In the genomic region with DNA sequence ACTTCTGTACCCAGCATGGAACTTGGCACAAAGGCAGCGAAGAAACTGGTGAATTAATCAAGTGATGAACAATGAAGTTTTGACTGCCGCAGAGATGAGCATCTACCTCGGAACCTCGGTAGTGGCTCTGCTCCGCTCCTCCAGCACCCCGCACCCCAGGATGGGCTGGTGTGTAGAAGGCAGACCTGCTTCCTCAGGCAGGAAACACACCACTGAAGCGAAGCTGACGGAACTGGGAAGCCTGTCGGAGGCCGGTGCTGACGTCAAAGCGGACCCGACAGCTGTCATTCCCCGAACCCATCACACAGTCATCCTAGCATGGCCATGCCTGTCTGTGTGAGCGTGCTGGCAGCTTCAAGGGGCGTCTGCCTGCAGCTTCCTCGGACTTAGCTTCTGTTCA, we compare ENCODE assay signal across 12 mouse cellular contexts.
A peak's percentile ranks its signal among the peaks of the same experiment; 100 is the strongest.
DNase-seq lines count a peak whose midpoint lies in the region; ATAC-seq lines count a peak whose summit lies in the region.
"Had no signal": no experiment of that assay in that cellular context is flagged by ENCODE, and none has a peak within 500 bp of the region (broad histone marks: within the 10 kb centered on the region; RNA-seq: fewer than 3 reads in every experiment).

No protein-coding gene starts in this region.

- intact Hi-C loops in heart, postnatal 14 days (cut with DNase I), result no loop called here
- intact Hi-C loops in left cerebral cortex, postnatal 4 days (cut with DNase I), result no loop called here

- peaks cover 91% of the 10 kb centered on the region for H3K4me1 ChIP-seq in heart, embryonic 13.5 days
- H3K4me1 ChIP-seq in intestine, embryonic 16.5 days (ENCODE audit: control insufficient read depth, insufficient read depth, low read length), result peaks cover 31% of the 10 kb centered on the region
- peaks cover 35% of the 10 kb centered on the region for H3K4me1 ChIP-seq in stomach, embryonic 15.5 days
- H3K4me1 ChIP-seq: liver, embryonic 12.5 days had no signal

- H3K27me3 ChIP-seq in heart, embryonic 13.5 days (replicated peaks), result no peaks in the 10 kb centered on the region
- H3K27me3 ChIP-seq in intestine, embryonic 16.5 days (replicated peaks; ENCODE audit: control insufficient read depth, insufficient read depth, low read length), result no peaks in the 10 kb centered on the region
- no peaks in the 10 kb centered on the region for H3K27me3 ChIP-seq in stomach, embryonic 15.5 days (replicated peaks)
- H3K27me3 ChIP-seq: liver, embryonic 12.5 days; Patski had no signal

- H3K36me3 ChIP-seq in heart, embryonic 13.5 days, result no peaks in the 10 kb centered on the region
- no peaks in the 10 kb centered on the region for H3K36me3 ChIP-seq in intestine, embryonic 16.5 days (ENCODE audit: control insufficient read depth, insufficient read depth, low read length)
- no peaks in the 10 kb centered on the region for H3K36me3 ChIP-seq in stomach, embryonic 15.5 days
- H3K36me3 ChIP-seq: liver, embryonic 12.5 days had no signal

- H3K9ac ChIP-seq in heart, embryonic 13.5 days, result peak overlapping the region; percentile 38; the same call in 1 of the 2 replicates
- no peak overlapping the region for H3K9ac ChIP-seq in intestine, embryonic 16.5 days (ENCODE audit: low read depth, low read length)
- H3K9ac ChIP-seq in stomach, embryonic 15.5 days, result no peak overlapping the region
- H3K9ac ChIP-seq: liver, embryonic 12.5 days had no signal

- no peak overlapping the region for H3K4me3 ChIP-seq in heart, embryonic 13.5 days
- no peak overlapping the region for H3K4me3 ChIP-seq in intestine, embryonic 16.5 days (ENCODE audit: low read length)
- no peak overlapping the region for H3K4me3 ChIP-seq in stomach, embryonic 15.5 days (replicated peaks)
- H3K4me3 ChIP-seq: heart, adult 2 months; liver, embryonic 12.5 days had no signal

- no peak for DNase-seq in heart, postnatal 14 days
- DNase-seq in left cerebral cortex, postnatal 4 days, result peak; percentile 36
- no peak for DNase-seq in left cerebral cortex, adult 8-10 months (ENCODE audit: low spot score in 2 of 2)
- no peak for DNase-seq in right cerebral cortex, adult 2 months (ENCODE audit: low spot score in 2 of 2)
- DNase-seq: adrenal gland, adult 2 months; lung, postnatal 36 days had no signal

- H3K9me3 ChIP-seq in heart, embryonic 13.5 days, result no peaks in the 10 kb centered on the region
- H3K9me3 ChIP-seq in intestine, embryonic 16.5 days (ENCODE audit: control insufficient read depth, low read length), result no peaks in the 10 kb centered on the region
- no peaks in the 10 kb centered on the region for H3K9me3 ChIP-seq in stomach, embryonic 15.5 days
- H3K9me3 ChIP-seq: liver, embryonic 12.5 days had no signal

- peak overlapping the region; percentile 36; the same call in 1 of the 2 replicates for H3K27ac ChIP-seq in heart, embryonic 13.5 days (replicated peaks)
- H3K27ac ChIP-seq in intestine, embryonic 16.5 days (ENCODE audit: low read length), result peak overlapping the region; percentile 50
- peak overlapping the region; percentile 74; the same call in 1 of the 2 replicates for H3K27ac ChIP-seq in stomach, embryonic 15.5 days
- H3K27ac ChIP-seq: heart, adult 2 months; liver, embryonic 12.5 days had no signal

- no peak overlapping the region for H3K4me2 ChIP-seq in heart, embryonic 13.5 days
- no peak overlapping the region for H3K4me2 ChIP-seq in intestine, embryonic 16.5 days (ENCODE audit: low read depth, low read length)
- H3K4me2 ChIP-seq in stomach, embryonic 15.5 days, result no peak overlapping the region
- H3K4me2 ChIP-seq: liver, embryonic 12.5 days had no signal

- no peak for ATAC-seq in heart, embryonic 13.5 days (ENCODE audit: extremely low read depth, insufficient number of reproducible peaks, low FRiP score, low TSS enrichment)
- no peak for ATAC-seq in intestine, embryonic 16.5 days
- ATAC-seq in stomach, embryonic 15.5 days (ENCODE audit: insufficient read depth, low FRiP score, low read depth), result no peak
- ATAC-seq: liver, embryonic 12.5 days; Patski had no signal

- 54% methylated on average over 17 of the region's 17 CpGs for WGBS in heart, embryonic 13.5 days
- WGBS in intestine, embryonic 16.5 days, result 68% methylated on average over 17 of the region's 17 CpGs
- WGBS in stomach, embryonic 15.5 days, result 74% methylated on average over 17 of the region's 17 CpGs
